Mouse (Mus musculus): ENCODE measurements at regions not wholly inside any gene's neighbourhood (a gene's known extent, or its start where the extent isn't known, plus 50 kb on each side); places are given as distances from the start of the nearest gene placed in this dataset.

GRCm38 (mm10) chr9:23116311-23116710, 106.6 kb upstream of the Bmper start:
- no peaks in the 10 kb centered on the region for H3K4me1 ChIP-seq (ENCODE audit: control insufficient read depth, insufficient read depth, low read length)
- TF ChIP-seq CTCF (IDR thresholded peaks at IDR 0.05; ENCODE audit: insufficient read depth, low read length): no peak
- no peak for TF ChIP-seq POLR2A (IDR thresholded peaks at IDR 0.05; ENCODE audit: borderline replicate concordance, extremely low read depth, low read depth, low read length)
- WGBS: 57% methylated on average over 1 of the region's 1 CpGs
- H3K4me3 ChIP-seq (replicated peaks; ENCODE audit: extremely low read depth, low read depth, low read length): no peak overlapping the region
- DNase-seq: no peak

GRCm38 (mm10) chr9:23119811-23120210, 103.1 kb upstream of the Bmper start:
- Histone ChIP-seq H3K4me1 (ENCODE audit: control insufficient read depth, insufficient read depth, low read length) (no peaks in the 10 kb centered on the region), H3K4me3 (replicated peaks; ENCODE audit: extremely low read depth, low read depth, low read length) (no peak overlapping the region)
- TF ChIP-seq CTCF (IDR thresholded peaks at IDR 0.05; ENCODE audit: insufficient read depth, low read length) (no peak), POLR2A (IDR thresholded peaks at IDR 0.05; ENCODE audit: borderline replicate concordance, extremely low read depth, low read depth, low read length) (no peak)
- DNase-seq: no peak
- WGBS: 94% methylated on average over 4 of the region's 4 CpGs

GRCm38 (mm10) chr9:23120814-23121213, 102.1 kb upstream of the Bmper start:
- TF ChIP-seq POLR2A (IDR thresholded peaks at IDR 0.05; ENCODE audit: borderline replicate concordance, extremely low read depth, low read depth, low read length): no peak
- TF ChIP-seq CTCF (IDR thresholded peaks at IDR 0.05; ENCODE audit: insufficient read depth, low read length): no peak
- H3K4me3 ChIP-seq (replicated peaks; ENCODE audit: extremely low read depth, low read depth, low read length): no peak overlapping the region
- no peaks in the 10 kb centered on the region for H3K4me1 ChIP-seq (ENCODE audit: control insufficient read depth, insufficient read depth, low read length)
- 82% methylated on average over 2 of the region's 2 CpGs for WGBS
- DNase-seq: no peak

- Histone ChIP-seq H3K4me1 (ENCODE audit: control insufficient read depth, insufficient read depth, low read length) (no peaks in the 10 kb centered on the region), H3K4me3 (replicated peaks; ENCODE audit: extremely low read depth, low read depth, low read length) (no peak overlapping the region)
- no peak for TF ChIP-seq POLR2A (IDR thresholded peaks at IDR 0.05; ENCODE audit: borderline replicate concordance, extremely low read depth, low read depth, low read length)
- no peak for TF ChIP-seq CTCF (IDR thresholded peaks at IDR 0.05; ENCODE audit: insufficient read depth, low read length)
- no peak for DNase-seq
- WGBS: 70% methylated on average over 5 of the region's 5 CpGs
Observed at GRCm38 (mm10) chr9:23122524-23122923, 100.4 kb upstream of the Bmper start.

- no peak overlapping the region for H3K4me3 ChIP-seq (replicated peaks; ENCODE audit: extremely low read depth, low read depth, low read length)
- DNase-seq: no peak
- TF ChIP-seq POLR2A (IDR thresholded peaks at IDR 0.05; ENCODE audit: borderline replicate concordance, extremely low read depth, low read depth, low read length): no peak
- no peak for TF ChIP-seq CTCF (IDR thresholded peaks at IDR 0.05; ENCODE audit: insufficient read depth, low read length)
- 69% methylated on average over 3 of the region's 3 CpGs for WGBS
- no peaks in the 10 kb centered on the region for H3K4me1 ChIP-seq (ENCODE audit: control insufficient read depth, insufficient read depth, low read length)
Observed at GRCm38 (mm10) chr9:23123452-23123851, 99.4 kb upstream of the Bmper start.

GRCm38 (mm10) chr9:23125761-23126704, 96.8 kb upstream of the Bmper start:
- H3K4me1 ChIP-seq (ENCODE audit: control insufficient read depth, insufficient read depth, low read length): no peaks in the 10 kb centered on the region
- WGBS: 56% methylated on average over 10 of the region's 10 CpGs
- TF ChIP-seq CTCF (IDR thresholded peaks at IDR 0.05; ENCODE audit: insufficient read depth, low read length): no peak
- no peak for TF ChIP-seq POLR2A (IDR thresholded peaks at IDR 0.05; ENCODE audit: borderline replicate concordance, extremely low read depth, low read depth, low read length)
- DNase-seq: no peak
- no peak overlapping the region for H3K4me3 ChIP-seq (replicated peaks; ENCODE audit: extremely low read depth, low read depth, low read length)

- DNase-seq: no peak
- Histone ChIP-seq H3K4me3 (replicated peaks; ENCODE audit: extremely low read depth, low read depth, low read length) (no peak overlapping the region), H3K4me1 (ENCODE audit: control insufficient read depth, insufficient read depth, low read length) (no peaks in the 10 kb centered on the region)
- no peak for TF ChIP-seq CTCF (IDR thresholded peaks at IDR 0.05; ENCODE audit: insufficient read depth, low read length)
- TF ChIP-seq POLR2A (IDR thresholded peaks at IDR 0.05; ENCODE audit: borderline replicate concordance, extremely low read depth, low read depth, low read length): no peak
- WGBS: 45% methylated on average over 9 of the region's 9 CpGs
Observed at GRCm38 (mm10) chr9:23127338-23128017, 95.4 kb upstream of the Bmper start.

GRCm38 (mm10) chr9:23128018-23128369, 94.9 kb upstream of the Bmper start:
- Histone ChIP-seq H3K4me1 (ENCODE audit: control insufficient read depth, insufficient read depth, low read length) (no peaks in the 10 kb centered on the region), H3K4me3 (replicated peaks; ENCODE audit: extremely low read depth, low read depth, low read length) (no peak overlapping the region)
- no peak for DNase-seq
- no peak for TF ChIP-seq POLR2A (IDR thresholded peaks at IDR 0.05; ENCODE audit: borderline replicate concordance, extremely low read depth, low read depth, low read length)
- no peak for TF ChIP-seq CTCF (IDR thresholded peaks at IDR 0.05; ENCODE audit: insufficient read depth, low read length)
- WGBS: 47% methylated on average over 2 of the region's 2 CpGs

GRCm38 (mm10) chr9:23134006-23134405, 88.9 kb upstream of the Bmper start:
- Histone ChIP-seq H3K4me3 (replicated peaks; ENCODE audit: extremely low read depth, low read depth, low read length) (no peak overlapping the region), H3K4me1 (ENCODE audit: control insufficient read depth, insufficient read depth, low read length) (no peaks in the 10 kb centered on the region)
- no peak for DNase-seq
- no peak for TF ChIP-seq CTCF (IDR thresholded peaks at IDR 0.05; ENCODE audit: insufficient read depth, low read length)
- TF ChIP-seq POLR2A (IDR thresholded peaks at IDR 0.05; ENCODE audit: borderline replicate concordance, extremely low read depth, low read depth, low read length): no peak
- WGBS: 85% methylated on average over 2 of the region's 2 CpGs
